Mouse (Mus musculus) embryonic facial prominence, embryonic 11.5 days (tissue): ENCODE measurements around the gene Col25a1. TPM values are rescaled to one million over a fixed set of nuclear protein-coding genes. Genes with fewer than 3 reads are reported as not detected.

ENCODE experiments used
- ATAC-seq: fragments of 200-750 bp; cut with Nextera tagmentation; replicated peaks from 2 replicates; pipeline ENCODE4 v1.8.0; 2017; ENCODE audit warnings: low read depth; ENCODE audit not compliant: insufficient number of reproducible peaks, low FRiP score, low TSS enrichment
- DNase-seq: peaks from one replicate; pipeline ENCODE4 v3.0.0-alpha.2; 2015; ENCODE audit warnings: low spot score
- H3K27ac ChIP-seq: fragments of 300-500 bp; sonication (generic); replicated peaks from 2 replicates; pipeline ENCODE4 v1.5.1; 2014; ENCODE audit warnings: mild to moderate bottlenecking, low read depth, low read length, control low read depth
- H3K27me3 ChIP-seq: fragments of 300-500 bp; sonication (generic); 2 replicates; pipeline ENCODE4 v1.6.1; 2014; ENCODE audit warnings: mild to moderate bottlenecking, low read length, moderate library complexity, mixed read lengths; ENCODE audit not compliant: control insufficient read depth, insufficient read depth
- H3K36me3 ChIP-seq: fragments of 300-500 bp; sonication (generic); replicated peaks from 2 replicates; pipeline ENCODE4 v1.6.1; 2014; ENCODE audit warnings: low read depth, mild to moderate bottlenecking, low read length, moderate library complexity, mixed read lengths; ENCODE audit not compliant: control insufficient read depth, insufficient read depth
- H3K4me1 ChIP-seq: fragments of 300-500 bp; sonication (generic); 2 replicates; pipeline ENCODE4 v1.6.1; 2014; ENCODE audit warnings: low read length, mixed read lengths; ENCODE audit not compliant: control insufficient read depth, insufficient read depth
- H3K4me2 ChIP-seq: fragments of 300-500 bp; sonication (generic); 2 replicates; pipeline ENCODE4 v1.6.1; 2014; ENCODE audit warnings: low read depth, mild to moderate bottlenecking, control low read depth, low read length, moderate library complexity
- H3K4me3 ChIP-seq: fragments of 300-500 bp; sonication (generic); 2 replicates; pipeline ENCODE4 v1.5.1; 2014; ENCODE audit warnings: low read depth, low read length, control low read depth
- H3K9ac ChIP-seq: fragments of 300-500 bp; sonication (generic); replicated peaks from 2 replicates; pipeline ENCODE4 v1.6.1; 2014; ENCODE audit warnings: mild to moderate bottlenecking, control low read depth, low read length
- H3K9me3 ChIP-seq: fragments of 300-500 bp; sonication (generic); replicated peaks from 2 replicates; pipeline ENCODE4 v1.6.1; 2016; ENCODE audit warnings: mild to moderate bottlenecking, low read length, inconsistent platforms, mixed read lengths; ENCODE audit not compliant: control insufficient read depth
- WGBS: fragments of 180-500 bp; shearing (Covaris S2); extraction: QIAGEN DNeasy Blood & Tissue Kit; methylation state at CpG from one replicate; pipeline ENCODE4 v1.1.7; 2014; 5-methylcytosine and 5-hydroxymethylcytosine counted together
- polyA plus RNA-seq: library from polyadenylated mRNA; unstranded; fragments of >200 nt; fragmentation: Nextera tagmentation; extraction: Ambion mirVana; gene quantifications from 2 replicates; pipeline ENCODE4 v1.2.1, GENCODE M21; 2014

Col25a1 gene
- polyA plus RNA-seq, 1 experiment from 2014 or later = 11.1 TPM

DNA sequence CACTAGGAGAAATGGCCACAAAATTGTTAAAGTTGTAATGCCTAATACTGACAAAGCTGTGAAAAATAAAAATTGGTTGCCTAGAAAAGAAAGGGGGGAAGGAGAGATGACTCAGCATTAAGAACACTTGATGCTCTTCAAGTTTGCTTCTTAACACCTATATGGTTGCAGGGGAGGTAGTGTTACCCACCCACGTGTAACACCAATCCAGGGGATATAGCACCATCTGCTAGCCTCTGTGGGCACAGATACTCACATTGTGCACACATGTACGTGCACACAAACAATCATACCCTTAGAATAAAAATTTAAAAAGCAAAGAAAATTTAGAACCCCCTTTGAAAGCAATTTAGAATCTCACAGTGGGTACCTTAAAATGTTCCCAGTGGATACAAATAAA, 377.0 kb downstream of the Col25a1 start:
- H3K4me3 ChIP-seq = no peak overlapping the region
- H3K27ac ChIP-seq = no peak overlapping the region
- 90% methylated on average over 2 of the region's 2 CpGs for WGBS
- no peak for ATAC-seq
- no peaks in the 10 kb centered on the region for H3K4me1 ChIP-seq
- H3K36me3 ChIP-seq = no peaks in the 10 kb centered on the region
- H3K4me2 ChIP-seq = no peak overlapping the region
- no peaks in the 10 kb centered on the region for H3K9me3 ChIP-seq
- no peak overlapping the region for H3K9ac ChIP-seq
- DNase-seq = no peak
- H3K27me3 ChIP-seq = no peaks in the 10 kb centered on the region

DNA sequence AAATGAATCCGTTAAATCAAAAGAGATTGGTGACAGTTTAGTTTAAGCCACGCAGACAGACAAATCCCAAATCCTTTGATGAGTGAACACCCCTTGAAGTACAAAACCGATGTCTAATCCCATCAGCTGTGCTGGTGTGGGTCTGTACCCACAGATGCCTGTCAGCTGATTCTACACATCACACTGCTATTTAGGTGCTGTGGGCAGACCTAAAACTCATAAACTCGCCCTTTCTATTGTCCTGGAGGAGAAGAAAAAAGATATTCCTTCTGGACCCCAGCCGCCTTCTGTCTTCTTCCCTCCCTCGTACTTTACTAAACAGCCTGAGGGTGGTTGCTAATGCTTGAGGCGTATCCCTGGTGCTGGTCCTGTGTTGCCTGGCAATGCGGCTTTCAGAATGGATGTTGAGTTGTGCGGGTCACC, 387.2 kb downstream of the Col25a1 start:
- no peak overlapping the region for H3K4me2 ChIP-seq
- H3K4me1 ChIP-seq = no peaks in the 10 kb centered on the region
- 59% methylated on average over 9 of the region's 9 CpGs for WGBS
- no peak overlapping the region for H3K27ac ChIP-seq
- H3K9ac ChIP-seq = no peak overlapping the region
- H3K27me3 ChIP-seq = no peaks in the 10 kb centered on the region
- no peaks in the 10 kb centered on the region for H3K9me3 ChIP-seq
- no peak overlapping the region for H3K4me3 ChIP-seq
- H3K36me3 ChIP-seq = no peaks in the 10 kb centered on the region
- ATAC-seq (no peak), DNase-seq (no peak)

DNA sequence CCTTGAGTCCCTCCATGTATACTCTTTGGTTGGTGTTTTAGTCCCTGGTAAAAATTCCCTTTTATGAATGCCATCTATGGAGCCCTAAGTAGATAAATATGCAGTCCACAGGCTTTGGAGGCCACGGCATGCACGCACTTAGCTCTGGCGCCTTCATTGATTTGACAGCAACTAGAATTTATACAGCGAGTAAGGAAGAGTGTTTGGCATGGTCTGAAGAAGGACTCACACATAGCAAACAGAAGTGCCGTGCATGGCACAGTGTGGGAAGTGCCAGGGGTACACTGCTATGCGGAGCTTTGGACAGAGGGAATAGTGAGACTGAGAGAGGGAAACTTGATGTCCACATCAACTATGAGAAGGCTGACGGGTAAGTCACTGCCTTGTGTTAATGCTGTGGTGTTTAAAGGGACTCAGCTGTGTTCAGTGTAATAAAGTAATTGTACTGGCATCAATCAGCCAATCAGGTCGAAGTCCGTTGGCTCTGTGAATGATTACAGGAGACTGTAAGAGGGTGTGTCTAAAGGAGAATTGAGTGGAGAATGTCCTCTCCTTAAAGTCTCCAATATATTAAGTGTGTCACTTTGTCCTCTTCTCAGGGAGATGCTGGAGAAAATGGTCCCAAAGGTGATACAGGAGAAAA, 390.7 kb downstream of the Col25a1 start:
- WGBS = 89% methylated on average over 9 of the region's 9 CpGs

DNA sequence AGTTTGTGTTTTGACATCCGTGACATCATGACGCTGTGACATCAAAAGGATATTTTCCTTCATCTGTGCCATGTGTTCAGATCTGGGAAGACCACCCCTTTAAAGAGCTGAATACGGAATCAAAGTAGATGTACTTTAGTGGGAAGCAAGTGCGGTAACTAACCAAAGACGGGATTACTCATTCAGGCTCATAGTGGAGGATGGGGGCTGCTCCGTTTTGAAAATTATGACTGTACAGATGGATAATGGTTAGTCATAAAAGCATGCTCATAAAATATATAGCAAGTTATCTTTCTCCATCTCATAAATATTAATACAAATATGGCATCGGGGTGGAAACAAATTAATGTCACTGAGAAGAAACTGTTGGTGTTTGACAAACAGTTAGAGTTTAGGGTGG, 391.7 kb downstream of the Col25a1 start:
- H3K4me2 ChIP-seq = no peak overlapping the region

More for the DNA sequence above, 390.7 kb downstream of the Col25a1 start:
- no peak overlapping the region for H3K9ac ChIP-seq
- no peak overlapping the region for H3K4me3 ChIP-seq
- H3K4me1 ChIP-seq = no peaks in the 10 kb centered on the region
- H3K27me3 ChIP-seq = no peaks in the 10 kb centered on the region
- H3K36me3 ChIP-seq = no peaks in the 10 kb centered on the region
- no peak for DNase-seq
- H3K9me3 ChIP-seq = no peaks in the 10 kb centered on the region
- no peak overlapping the region for H3K27ac ChIP-seq
- no peak for ATAC-seq
- H3K4me2 ChIP-seq = no peak overlapping the region

DNA sequence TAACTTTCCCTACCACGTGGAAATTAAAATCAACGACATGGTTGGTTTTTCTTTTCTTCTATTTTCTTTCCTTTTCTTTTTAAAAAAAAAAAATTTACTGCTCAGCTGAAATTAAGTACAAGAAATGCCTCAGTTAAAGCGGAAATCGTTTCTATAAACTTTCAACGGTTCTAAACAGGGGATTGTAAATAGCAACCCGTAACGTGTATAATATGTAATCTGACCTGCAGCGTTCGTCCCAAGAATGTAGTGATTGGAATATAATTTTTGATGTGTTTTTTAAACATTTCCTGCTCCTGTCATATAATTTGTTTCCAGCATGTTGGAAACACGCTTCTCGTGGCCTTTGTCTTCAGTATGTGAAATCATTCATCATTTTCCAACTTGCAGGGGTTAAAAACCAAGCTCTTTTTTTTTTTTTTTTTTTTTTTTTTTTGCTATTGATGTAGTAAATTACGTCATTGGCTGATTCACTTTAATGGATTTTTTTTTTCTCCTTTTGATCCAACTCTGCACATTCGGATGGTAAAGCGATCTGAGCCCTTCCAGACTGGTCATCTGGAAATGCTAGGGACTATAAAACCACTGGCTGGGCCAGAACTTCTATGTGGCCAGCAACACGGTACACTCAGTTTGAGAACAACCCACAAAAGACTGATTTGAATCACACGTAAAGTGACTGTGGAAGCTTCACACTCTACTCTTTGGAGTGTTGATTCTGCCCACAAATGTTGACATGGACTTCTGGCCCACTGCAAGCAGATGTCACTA, 393.3 kb downstream of the Col25a1 start:
- Histone ChIP-seq H3K27ac (no peak overlapping the region), H3K9ac (no peak overlapping the region), H3K4me2 (no peak overlapping the region), H3K4me1 (no peaks in the 10 kb centered on the region), H3K27me3 (no peaks in the 10 kb centered on the region), H3K36me3 (no peaks in the 10 kb centered on the region), H3K9me3 (no peaks in the 10 kb centered on the region), H3K4me3 (no peak overlapping the region)
- WGBS = 75% methylated on average over 16 of the region's 16 CpGs
- DNase-seq (no peak), ATAC-seq (no peak)

More for the DNA sequence above, 391.7 kb downstream of the Col25a1 start:
- Histone ChIP-seq H3K36me3 (no peaks in the 10 kb centered on the region), H3K27me3 (no peaks in the 10 kb centered on the region), H3K9ac (no peak overlapping the region), H3K27ac (no peak overlapping the region), H3K4me1 (no peaks in the 10 kb centered on the region), H3K9me3 (no peaks in the 10 kb centered on the region), H3K4me3 (no peak overlapping the region)
- DNase-seq (no peak), ATAC-seq (no peak)
- 85% methylated on average over 7 of the region's 7 CpGs for WGBS

DNA sequence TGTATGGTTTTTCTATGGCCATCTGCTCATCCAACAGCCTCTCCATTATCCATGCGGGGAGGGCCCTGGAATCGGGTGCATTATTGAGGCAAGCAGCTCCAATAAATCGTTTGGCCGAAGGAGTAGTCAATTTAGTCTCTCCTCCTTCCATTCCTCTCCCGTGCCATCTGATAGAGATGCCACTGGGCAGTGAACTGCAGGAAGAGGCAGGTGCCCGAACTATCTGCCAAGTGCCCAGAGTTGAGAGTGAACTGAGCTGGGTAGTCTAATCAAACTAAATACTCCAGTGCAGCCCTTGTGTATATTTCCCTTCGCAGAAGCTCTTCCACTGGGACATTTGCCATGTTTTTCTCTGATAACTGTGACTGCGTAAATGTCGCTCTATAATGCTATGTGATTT, 403.7 kb downstream of the Col25a1 start:
- ATAC-seq = no peak
- H3K27me3 ChIP-seq = no peaks in the 10 kb centered on the region
- H3K4me2 ChIP-seq = no peak overlapping the region
- no peaks in the 10 kb centered on the region for H3K9me3 ChIP-seq
- no peak overlapping the region for H3K27ac ChIP-seq
- H3K4me3 ChIP-seq = no peak overlapping the region
- no peak for DNase-seq
- 91% methylated on average over 9 of the region's 9 CpGs for WGBS
- no peaks in the 10 kb centered on the region for H3K36me3 ChIP-seq
- H3K9ac ChIP-seq = no peak overlapping the region
- H3K4me1 ChIP-seq = no peaks in the 10 kb centered on the region

DNA sequence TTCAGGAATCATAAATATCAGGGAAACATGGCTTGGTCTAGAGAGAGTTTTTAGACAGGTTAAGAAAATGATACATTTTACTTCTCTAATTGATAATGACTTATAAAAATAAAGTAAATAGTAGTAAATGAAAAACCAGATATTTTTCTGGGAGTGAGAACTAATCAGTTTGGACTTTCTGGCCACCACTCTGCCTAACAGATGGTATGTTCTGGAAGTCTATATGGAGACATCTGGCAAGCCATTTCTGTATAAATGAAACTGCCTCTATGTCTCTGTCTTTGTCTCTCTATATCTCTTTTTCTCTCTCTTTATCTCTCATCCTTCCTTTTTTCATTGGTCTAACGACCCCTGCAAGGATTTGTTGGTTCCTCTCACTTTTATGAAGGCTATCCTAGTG, 410.2 kb downstream of the Col25a1 start:
- no peaks in the 10 kb centered on the region for H3K36me3 ChIP-seq
- H3K9me3 ChIP-seq = no peaks in the 10 kb centered on the region
- ATAC-seq (no peak), DNase-seq (no peak)
- H3K27ac ChIP-seq = no peak overlapping the region
- H3K4me1 ChIP-seq = no peaks in the 10 kb centered on the region
- no peak overlapping the region for H3K4me3 ChIP-seq
- WGBS = 60% methylated on average over 1 of the region's 1 CpGs
- no peak overlapping the region for H3K4me2 ChIP-seq
- no peaks in the 10 kb centered on the region for H3K27me3 ChIP-seq
- no peak overlapping the region for H3K9ac ChIP-seq

DNA sequence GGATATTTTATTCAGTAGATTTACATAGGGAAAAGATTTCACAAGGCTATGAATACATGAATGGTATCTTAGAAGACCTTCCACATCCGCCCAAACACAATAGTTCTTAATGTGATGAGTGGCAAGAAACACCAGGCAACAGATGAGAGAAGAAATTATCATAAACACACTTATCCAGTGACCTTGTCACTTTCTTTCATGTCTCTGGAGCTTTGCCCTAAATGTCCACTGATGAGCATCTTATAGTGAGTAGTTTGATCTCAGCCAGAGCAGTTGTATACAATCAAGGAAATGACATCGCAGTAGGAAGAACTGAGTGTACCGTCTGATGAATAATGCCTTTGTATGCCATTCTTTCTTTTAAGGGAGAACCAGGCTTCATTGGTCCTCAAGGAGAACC, 414.7 kb downstream of the Col25a1 start:
- no peak overlapping the region for H3K27ac ChIP-seq
- no peaks in the 10 kb centered on the region for H3K9me3 ChIP-seq
- H3K4me1 ChIP-seq = no peaks in the 10 kb centered on the region
- 85% methylated on average over 3 of the region's 3 CpGs for WGBS
- H3K9ac ChIP-seq = no peak overlapping the region
- ATAC-seq (no peak), DNase-seq (no peak)
- H3K4me3 ChIP-seq = no peak overlapping the region
- H3K4me2 ChIP-seq = no peak overlapping the region
- no peaks in the 10 kb centered on the region for H3K27me3 ChIP-seq
- H3K36me3 ChIP-seq = no peaks in the 10 kb centered on the region
